Mouse (Mus musculus) megakaryocyte progenitor cell, adult 5-6 weeks (primary cell): ENCODE measurements around the gene Kcnq5. TPM values are rescaled to one million over a fixed set of nuclear protein-coding genes. Genes with fewer than 3 reads are reported as not detected.
"Not testable (repeated sequence)": the region's sequence is repeated elsewhere in the genome, so short reads cannot be mapped to it uniquely, and the experiment has no call there.

Experiments
- ATAC-seq: replicated peaks from 2 replicates; pipeline ENCODE4 v1.8.0; 2016; ENCODE audit warnings: mild to moderate bottlenecking, moderate TSS enrichment, inconsistent platforms; ENCODE audit not compliant: poor library complexity
- total RNA-seq, 2 experiments: library from RNA; stranded (forward) in 1 of 2; stranded (reverse) in 1 of 2; fragments of 157-497, 149-512 nt in 1 of 2; fragments of 200-1000 nt in 1 of 2; gene quantifications; 2 replicates each; pipeline versions ENCODE4 v1.2.3 to v1.2.4; 2015 to 2017

The Kcnq5 gene
- total RNA-seq, 2 experiments from 2014 or later, result 3.1 to 6.4 TPM

GRCm38 (mm10) chr1:21383256-21383655, 578.5 kb downstream of the Kcnq5 start, which contains the start of gene Khdc1b:
Gene Khdc1b, plus strand, starts transcription at chr1:21383556.
- ATAC-seq, result no peak

- not testable (repeated sequence) for ATAC-seq
Observed at GRCm38 (mm10) chr1:21368031-21368430, 593.7 kb downstream of the Kcnq5 start, which contains the start of gene Khdc1c. Gene Khdc1c, plus strand, starts transcription at chr1:21368331.

GRCm38 (mm10) chr1:21349341-21349740, 612.4 kb downstream of the Kcnq5 start, which contains the start of gene Khdc1a:
Gene Khdc1a, plus strand, starts transcription at chr1:21349641.
- ATAC-seq, result no peak
